Mouse (Mus musculus): ENCODE measurements around the gene Gm20388. TPM values are rescaled to one million over a fixed set of nuclear protein-coding genes. Genes with fewer than 3 reads are reported as not detected.
"Not testable (repeated sequence)": the region's sequence is repeated elsewhere in the genome, so short reads cannot be mapped to it uniquely, and the experiment has no call there.

The Gm20388 gene
- polyA plus RNA-seq, 1 experiment from 2014 or later = 47.1 TPM

DNA sequence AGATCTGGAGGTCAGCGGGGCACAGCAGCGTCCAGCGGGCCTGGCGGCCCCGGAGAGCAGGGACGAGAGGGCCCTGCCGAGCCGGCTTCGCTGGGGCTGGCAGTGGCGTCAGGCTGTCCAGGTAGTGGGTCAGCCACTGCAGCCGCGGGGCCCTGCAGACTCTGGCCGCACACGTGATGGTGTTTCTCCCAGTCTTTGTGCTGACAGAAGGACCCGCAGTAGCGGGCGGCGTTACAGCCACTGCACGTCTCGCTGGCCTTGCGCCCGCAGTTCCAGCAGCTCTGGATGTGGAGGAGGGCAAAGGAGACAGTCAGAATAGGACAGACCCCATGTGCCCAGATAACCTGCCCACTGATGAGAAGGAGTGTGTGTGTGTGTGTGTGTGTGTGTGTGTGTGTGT lies 2720.1 kb downstream of the Gm20388 start:
- H3K36me3 ChIP-seq (ENCODE audit: inconsistent target) = no peaks in the 10 kb centered on the region
- WGBS (ENCODE audit: missing documents) = 94% methylated on average over 22 of the region's 22 CpGs
- H3K79me2 ChIP-seq (ENCODE audit: inconsistent target) = no peaks in the 10 kb centered on the region
- H3K4me3 ChIP-seq (ENCODE audit: inconsistent target) = no peak overlapping the region
- H3K27ac ChIP-seq = no peak overlapping the region

DNA sequence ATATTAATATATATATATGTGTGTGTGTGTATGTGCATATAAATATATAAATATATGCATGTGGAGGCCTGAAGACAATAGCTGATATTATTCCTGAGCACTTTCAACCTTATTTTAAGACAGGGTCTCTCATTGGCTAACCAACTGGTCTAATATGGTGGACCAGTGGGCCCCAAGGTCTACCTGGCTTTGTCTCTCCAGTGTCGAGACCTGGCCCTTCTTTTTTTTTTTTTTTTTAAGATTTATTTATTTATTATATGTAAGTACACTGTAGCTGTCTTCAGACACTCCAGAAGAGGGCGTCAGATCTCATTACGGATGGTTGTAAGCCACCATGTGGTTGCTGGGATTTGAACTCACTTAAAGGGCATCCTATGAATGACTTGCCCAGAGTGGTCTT lies 2721.5 kb downstream of the Gm20388 start:
- H3K79me2 ChIP-seq (ENCODE audit: inconsistent target); H3K27ac ChIP-seq; H3K4me3 ChIP-seq (ENCODE audit: inconsistent target); H3K36me3 ChIP-seq (ENCODE audit: inconsistent target): not testable (repeated sequence)
- WGBS (ENCODE audit: missing documents) = 97% methylated on average over 3 of the region's 3 CpGs

DNA sequence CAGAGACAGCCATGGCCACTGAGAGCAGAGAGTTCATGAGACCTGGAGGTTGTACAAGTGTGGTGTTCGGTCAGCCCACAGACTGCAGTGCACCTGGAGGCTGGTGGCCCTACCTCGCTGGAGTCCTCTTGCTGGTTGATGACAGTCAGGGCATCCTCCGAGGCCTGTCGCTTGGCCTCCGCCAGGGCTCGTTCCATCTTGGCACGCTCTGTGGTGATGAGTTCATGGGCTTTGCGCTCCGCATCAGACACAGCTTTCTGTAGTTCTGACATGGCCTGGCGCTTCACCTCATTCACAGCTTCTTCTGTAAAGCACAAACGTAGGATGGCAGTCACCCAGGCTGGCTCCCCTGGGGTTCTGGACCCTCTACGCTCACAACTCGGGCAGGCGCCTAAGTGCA lies 2722.6 kb downstream of the Gm20388 start:
- Histone ChIP-seq H3K4me3 (ENCODE audit: inconsistent target) (no peak overlapping the region), H3K36me3 (ENCODE audit: inconsistent target) (no peaks in the 10 kb centered on the region), H3K79me2 (ENCODE audit: inconsistent target) (no peaks in the 10 kb centered on the region), H3K27ac (no peak overlapping the region)
- WGBS (ENCODE audit: missing documents) = 94% methylated on average over 14 of the region's 14 CpGs

DNA sequence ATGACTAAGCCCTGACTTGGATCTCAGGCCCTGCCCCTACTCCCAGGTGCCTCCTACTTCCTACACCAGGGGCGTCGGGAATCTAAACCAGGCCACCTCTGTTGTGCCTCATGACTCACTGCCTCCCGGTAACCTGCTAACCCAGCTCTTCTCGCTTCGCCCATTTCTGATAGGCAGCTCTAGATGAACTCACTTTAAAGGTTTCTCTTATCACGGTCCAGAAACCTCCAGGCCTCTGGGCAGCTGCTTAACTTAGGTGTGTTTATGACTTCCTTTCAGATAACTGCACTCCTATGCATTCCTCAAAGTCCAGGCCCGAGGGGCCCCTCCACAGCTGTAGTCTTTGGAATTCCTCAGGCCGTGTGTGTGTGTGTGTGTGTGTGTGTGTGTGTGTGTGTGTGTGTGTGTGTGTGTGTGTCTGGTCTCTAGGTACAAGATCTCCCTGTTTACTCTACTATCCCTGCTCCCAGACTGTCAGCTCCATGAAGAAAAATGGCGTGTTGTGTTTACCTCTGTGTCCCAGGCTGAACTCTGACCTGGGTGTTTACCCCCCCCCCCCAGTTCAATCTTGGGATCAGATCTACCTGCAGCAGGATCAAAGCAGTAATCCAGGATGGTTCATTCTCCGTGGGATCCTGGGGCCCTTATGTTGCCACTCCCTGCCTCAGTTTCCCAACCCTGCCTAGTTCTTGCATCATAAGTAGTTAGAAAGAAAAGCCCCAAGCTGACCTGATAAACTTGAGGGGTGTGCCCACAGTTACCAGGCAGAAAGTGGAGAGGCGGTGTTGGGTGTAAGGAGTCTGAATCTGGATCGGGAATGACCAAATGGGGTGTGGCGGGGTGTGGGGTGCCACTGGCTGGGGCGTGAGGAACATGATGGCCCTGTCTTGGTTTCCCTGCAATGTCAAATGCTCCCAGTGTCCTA lies 2725.5 kb downstream of the Gm20388 start:
- Histone ChIP-seq H3K27ac (no peak overlapping the region), H3K4me3 (ENCODE audit: inconsistent target) (no peak overlapping the region), H3K36me3 (ENCODE audit: inconsistent target) (no peaks in the 10 kb centered on the region)

DNA sequence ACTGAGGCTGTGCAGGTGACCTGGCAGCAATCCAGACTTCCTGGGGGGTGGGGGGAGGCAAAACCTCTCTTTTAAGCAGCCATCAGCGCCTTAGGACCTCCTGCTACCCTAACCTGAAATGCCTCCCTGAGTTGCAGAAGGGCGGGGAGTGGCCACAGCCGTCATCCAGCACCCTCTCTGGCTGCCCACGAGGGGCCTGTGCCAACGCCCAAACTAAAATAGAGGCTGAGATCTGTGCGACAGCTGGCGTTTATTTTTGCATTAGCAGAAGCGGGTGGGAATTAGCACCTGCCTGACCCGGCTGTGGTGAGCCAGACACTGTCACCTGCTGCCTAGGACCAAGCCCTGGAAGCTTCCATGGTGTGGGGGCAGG lies 2726.1 kb downstream of the Gm20388 start:
- Histone ChIP-seq H3K79me2 (ENCODE audit: inconsistent target) (no peaks in the 10 kb centered on the region), H3K36me3 (ENCODE audit: inconsistent target) (no peaks in the 10 kb centered on the region)

More for the DNA sequence above, 2725.5 kb downstream of the Gm20388 start:
- H3K79me2 ChIP-seq (ENCODE audit: inconsistent target) = no peaks in the 10 kb centered on the region
- WGBS (ENCODE audit: missing documents) = 92% methylated on average over 12 of the region's 14 CpGs

DNA sequence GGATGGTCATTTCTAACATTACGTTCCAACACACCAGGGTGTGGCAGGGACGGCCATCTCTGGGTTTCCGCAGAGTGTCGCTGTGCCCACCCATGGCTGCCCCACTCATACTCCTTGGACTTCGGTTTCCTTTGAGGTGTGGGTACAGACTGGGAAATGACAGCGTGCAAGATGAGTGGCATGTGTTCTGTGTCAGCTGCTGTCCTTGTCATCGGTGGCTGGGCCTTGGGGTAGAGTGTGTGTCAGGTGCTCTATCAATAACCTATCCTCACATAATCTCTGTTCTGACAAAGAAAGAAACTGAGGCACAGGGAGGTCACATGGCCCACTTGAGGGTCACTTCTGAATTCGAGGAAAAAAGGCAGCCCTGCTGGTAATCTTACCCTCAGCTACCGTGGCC lies 2726.6 kb downstream of the Gm20388 start:
- no peaks in the 10 kb centered on the region for H3K36me3 ChIP-seq (ENCODE audit: inconsistent target)

More for the DNA sequence above, 2726.1 kb downstream of the Gm20388 start:
- H3K27ac ChIP-seq = no peak overlapping the region
- no peak overlapping the region for H3K4me3 ChIP-seq (ENCODE audit: inconsistent target)
- WGBS (ENCODE audit: missing documents) = 79% methylated on average over 9 of the region's 9 CpGs

DNA sequence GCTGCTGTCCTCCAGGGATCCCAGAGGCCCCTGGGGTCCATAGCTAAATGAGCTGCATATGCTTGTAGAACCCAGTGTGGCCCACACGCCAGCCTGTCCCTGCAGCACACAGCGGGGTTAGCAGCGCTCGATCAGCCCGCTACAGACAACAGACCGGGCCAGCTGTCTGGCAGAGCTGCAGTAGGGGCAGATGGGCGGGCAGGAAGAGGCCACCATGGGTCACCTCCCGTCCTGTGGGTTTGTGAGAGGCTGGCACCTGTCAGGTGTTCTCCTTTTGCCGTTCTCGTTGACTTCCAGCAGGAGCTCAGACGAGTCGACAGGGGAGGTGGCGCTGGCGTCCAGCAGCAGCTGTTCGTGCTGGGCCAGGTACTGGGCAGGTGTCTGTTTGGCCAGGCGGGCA lies 2728.0 kb downstream of the Gm20388 start:
- Histone ChIP-seq H3K4me3 (ENCODE audit: inconsistent target) (no peak overlapping the region), H3K79me2 (ENCODE audit: inconsistent target) (no peaks in the 10 kb centered on the region), H3K36me3 (ENCODE audit: inconsistent target) (no peaks in the 10 kb centered on the region), H3K27ac (no peak overlapping the region)
- 86% methylated on average over 16 of the region's 16 CpGs for WGBS (ENCODE audit: missing documents)

More for the DNA sequence above, 2726.6 kb downstream of the Gm20388 start:
- Histone ChIP-seq H3K79me2 (ENCODE audit: inconsistent target) (no peaks in the 10 kb centered on the region), H3K4me3 (ENCODE audit: inconsistent target) (no peak overlapping the region), H3K27ac (no peak overlapping the region)
- WGBS (ENCODE audit: missing documents) = 93% methylated on average over 9 of the region's 9 CpGs

DNA sequence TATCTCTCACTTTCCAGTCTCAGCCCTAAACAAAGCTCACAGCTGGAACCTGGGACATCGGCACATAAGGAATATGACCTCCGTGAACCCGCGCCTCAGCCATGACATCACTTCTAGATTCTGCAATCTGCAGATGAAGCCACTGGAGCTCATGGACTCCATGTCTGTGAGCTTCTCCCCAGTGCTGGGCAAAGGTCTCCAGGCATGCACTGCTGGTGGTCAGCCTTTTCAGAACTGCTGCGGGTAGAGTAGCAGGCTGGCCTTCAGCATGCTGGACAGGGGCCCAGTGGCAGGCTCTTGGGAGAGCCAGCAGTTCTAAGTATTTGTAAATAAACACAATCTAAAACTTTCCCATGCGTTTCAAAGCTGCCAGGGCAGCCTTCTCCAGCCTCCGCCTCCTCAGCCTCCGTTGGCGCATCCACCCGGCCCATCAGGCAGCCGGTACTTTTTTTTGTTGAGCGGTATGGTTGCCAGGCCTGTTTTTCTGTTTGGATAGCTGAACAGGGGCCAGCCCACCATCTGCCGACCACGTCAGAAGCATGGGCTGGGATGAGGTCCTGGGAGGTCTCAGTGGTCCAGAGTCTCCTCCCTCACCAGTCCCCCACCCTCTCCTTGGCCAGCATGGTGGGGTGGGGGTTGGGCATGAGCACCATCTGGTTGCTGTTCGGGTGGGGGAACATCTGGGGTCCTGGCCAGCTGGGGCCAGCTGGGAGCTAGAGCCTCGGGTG lies 2729.0 kb downstream of the Gm20388 start:
- no peak overlapping the region for H3K4me3 ChIP-seq (ENCODE audit: inconsistent target)
- H3K36me3 ChIP-seq (ENCODE audit: inconsistent target) = no peaks in the 10 kb centered on the region
- 95% methylated on average over 14 of the region's 16 CpGs for WGBS (ENCODE audit: missing documents)
- H3K79me2 ChIP-seq (ENCODE audit: inconsistent target) = no peaks in the 10 kb centered on the region
- H3K27ac ChIP-seq = no peak overlapping the region

DNA sequence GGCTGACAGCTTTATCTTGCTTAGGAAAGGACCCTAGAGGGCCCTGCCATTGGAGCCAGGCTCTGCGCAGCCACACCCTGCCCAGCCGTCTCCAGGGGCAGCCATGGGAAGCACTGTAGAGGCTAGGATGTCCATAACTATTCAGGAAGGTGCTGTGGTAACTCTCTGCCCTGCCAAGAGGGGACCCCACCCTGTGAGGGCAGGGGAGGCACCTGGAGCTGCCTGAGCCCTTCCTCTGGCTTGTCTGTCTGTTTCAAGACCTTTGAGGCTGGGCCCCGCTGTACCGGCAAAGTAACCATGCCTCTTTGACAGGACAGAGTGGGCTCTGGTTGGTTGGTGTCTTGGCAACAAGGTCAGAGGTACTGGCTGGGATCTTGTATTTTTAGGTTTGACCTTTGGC lies 2730.2 kb downstream of the Gm20388 start:
- Histone ChIP-seq H3K27ac (no peak overlapping the region), H3K36me3 (ENCODE audit: inconsistent target) (no peaks in the 10 kb centered on the region), H3K79me2 (ENCODE audit: inconsistent target) (no peaks in the 10 kb centered on the region), H3K4me3 (ENCODE audit: inconsistent target) (no peak overlapping the region)
- WGBS (ENCODE audit: missing documents) = 88% methylated on average over 4 of the region's 4 CpGs

DNA sequence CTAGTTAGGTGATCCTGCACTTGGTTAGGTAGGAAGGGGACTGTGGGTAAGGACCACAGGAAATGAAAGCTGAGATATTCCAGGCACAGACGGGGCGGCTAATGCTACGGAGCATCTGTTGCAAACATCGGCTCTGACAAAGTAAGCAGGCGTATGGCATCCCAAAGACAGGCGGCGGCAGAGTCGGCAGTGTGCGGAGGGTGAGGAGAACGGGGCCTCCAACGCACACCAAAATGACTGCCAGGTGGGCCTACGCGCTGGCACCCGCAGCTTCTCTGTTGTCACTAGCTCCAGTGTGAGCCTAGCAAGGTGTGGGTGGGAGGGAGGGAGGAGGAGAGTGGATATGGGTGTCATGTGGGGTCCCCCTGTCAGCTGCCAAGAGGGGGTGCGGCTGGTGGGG lies 2730.8 kb downstream of the Gm20388 start:
- no peak overlapping the region for H3K4me3 ChIP-seq (ENCODE audit: inconsistent target)
- H3K79me2 ChIP-seq (ENCODE audit: inconsistent target) = no peaks in the 10 kb centered on the region
- H3K27ac ChIP-seq = no peak overlapping the region
- H3K36me3 ChIP-seq (ENCODE audit: inconsistent target) = no peaks in the 10 kb centered on the region
- WGBS (ENCODE audit: missing documents) = 95% methylated on average over 14 of the region's 15 CpGs

DNA sequence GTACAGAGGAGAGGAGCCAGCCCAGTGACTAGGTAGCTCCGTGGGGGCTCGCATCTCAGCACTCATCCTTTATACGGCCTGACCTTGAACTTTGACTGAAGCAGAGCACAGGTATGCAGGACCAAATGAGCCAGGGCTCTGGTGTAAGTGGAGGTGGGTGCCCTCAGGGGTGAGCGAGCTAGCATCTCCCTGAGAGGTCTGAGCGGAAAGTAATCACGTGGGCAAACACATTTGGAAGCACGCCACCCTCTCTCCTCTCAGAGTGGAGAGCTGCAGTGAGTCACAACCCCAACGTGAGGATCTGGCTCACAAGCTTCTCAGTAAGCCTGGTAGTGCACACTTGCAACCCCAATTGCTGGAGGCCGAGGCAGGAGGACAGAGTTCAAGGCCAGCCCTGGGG lies 2731.4 kb downstream of the Gm20388 start:
- WGBS (ENCODE audit: missing documents) = 88% methylated on average over 9 of the region's 9 CpGs
- Histone ChIP-seq H3K4me3 (ENCODE audit: inconsistent target) (no peak overlapping the region), H3K27ac (no peak overlapping the region), H3K79me2 (ENCODE audit: inconsistent target) (no peaks in the 10 kb centered on the region), H3K36me3 (ENCODE audit: inconsistent target) (no peaks in the 10 kb centered on the region)

DNA sequence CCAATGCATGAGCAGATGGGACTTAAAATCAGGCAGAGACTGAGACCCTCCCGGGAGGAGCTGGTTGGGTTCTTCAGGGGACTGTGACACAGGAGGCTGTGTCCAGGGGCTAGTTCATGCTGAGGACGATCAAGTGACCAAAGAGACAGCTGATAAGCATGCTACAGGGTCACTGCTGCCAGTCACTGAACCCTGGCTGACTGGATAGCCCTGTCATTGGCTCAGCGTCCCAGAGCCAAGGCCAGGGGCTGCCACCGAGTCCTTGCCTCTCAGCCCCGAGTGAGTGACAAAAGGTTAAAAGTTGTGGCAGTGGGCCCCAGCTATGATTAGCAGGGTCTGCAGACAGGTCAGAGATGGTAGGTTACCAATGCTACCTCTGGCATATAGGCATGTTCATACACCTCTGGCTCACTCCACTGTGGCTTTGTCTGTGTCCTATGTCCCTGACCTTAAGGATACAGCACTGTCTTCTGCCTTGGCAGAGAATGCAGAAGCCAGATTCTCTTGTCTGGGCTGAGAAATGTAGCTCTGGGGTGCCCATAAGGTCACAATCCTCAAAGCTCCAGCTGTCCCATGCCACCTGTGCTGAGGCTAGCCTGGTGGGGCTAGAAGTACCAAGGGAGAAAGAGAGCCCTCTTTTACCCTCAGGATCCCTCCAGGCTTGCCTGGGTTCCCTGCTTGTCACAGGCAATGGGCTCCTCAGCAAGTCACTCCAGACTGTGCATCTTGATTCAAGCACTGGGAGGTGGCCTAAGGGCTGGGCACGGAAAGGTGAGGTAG lies 2733.7 kb downstream of the Gm20388 start:
- 93% methylated on average over 6 of the region's 6 CpGs for WGBS (ENCODE audit: missing documents)
- Histone ChIP-seq H3K4me3 (ENCODE audit: inconsistent target) (no peak overlapping the region), H3K36me3 (ENCODE audit: inconsistent target) (no peaks in the 10 kb centered on the region), H3K79me2 (ENCODE audit: inconsistent target) (no peaks in the 10 kb centered on the region), H3K27ac (no peak overlapping the region)

DNA sequence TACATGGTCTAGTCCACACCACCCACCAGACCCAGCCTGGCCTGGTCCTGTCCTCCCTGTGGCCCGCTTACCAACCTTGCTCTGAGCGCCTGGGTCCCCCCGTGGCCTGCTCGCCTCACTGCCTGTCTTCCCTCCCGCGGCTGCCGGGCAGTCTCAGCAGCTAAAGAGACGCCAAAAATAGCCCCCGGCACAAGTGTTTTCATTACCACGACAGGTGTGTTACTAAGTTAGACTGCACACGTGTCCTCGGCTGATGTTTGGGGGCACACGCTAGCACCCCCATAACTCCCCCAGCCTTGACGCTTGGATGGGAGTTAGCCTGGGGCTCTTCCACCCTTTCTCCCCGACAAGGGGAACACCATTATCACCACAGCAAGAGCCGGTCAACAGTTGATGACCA lies 2735.7 kb downstream of the Gm20388 start:
- Histone ChIP-seq H3K4me3 (ENCODE audit: inconsistent target) (no peak overlapping the region), H3K36me3 (ENCODE audit: inconsistent target) (no peaks in the 10 kb centered on the region), H3K27ac (no peak overlapping the region), H3K79me2 (ENCODE audit: inconsistent target) (no peaks in the 10 kb centered on the region)
- WGBS (ENCODE audit: missing documents) = 88% methylated on average over 16 of the region's 16 CpGs

DNA sequence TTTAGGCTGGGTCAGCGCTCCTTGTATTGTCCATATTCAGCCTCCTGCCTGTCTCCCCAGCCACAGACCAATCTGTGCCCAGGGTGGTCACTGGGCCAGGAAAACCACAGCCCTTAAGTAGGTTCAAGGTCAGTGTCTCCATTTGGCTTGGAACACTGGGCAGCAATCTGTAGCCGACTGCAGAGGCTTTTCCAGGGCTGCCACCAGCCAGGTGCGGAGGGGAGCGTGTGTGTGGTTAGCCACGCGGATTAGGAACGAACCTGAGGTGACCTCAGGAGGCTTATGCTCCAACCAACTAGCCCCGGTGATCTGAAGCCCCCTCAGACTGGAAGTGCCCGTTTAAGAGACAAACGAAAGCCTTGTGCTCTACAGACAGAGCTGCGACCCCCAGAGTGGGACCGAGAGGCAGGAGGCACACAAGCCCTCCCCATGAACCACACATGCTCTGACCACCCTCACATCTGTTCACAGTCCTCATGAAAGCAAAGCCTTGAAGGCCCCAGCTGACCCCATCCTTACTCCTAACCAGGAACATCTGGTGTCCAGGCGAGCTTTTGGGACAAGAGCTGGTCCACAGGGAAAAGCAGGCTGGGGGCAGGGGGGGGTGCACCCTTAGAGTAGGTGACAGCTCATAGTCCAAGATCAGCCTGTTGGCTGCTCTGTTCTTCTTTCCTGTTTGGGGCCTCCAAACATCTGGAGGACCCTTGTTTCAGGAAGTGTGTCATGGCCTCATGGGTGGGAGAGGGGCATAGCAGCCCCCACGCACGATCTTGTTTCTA lies 2737.7 kb downstream of the Gm20388 start:
- H3K27ac ChIP-seq = no peak overlapping the region
- H3K4me3 ChIP-seq (ENCODE audit: inconsistent target) = no peak overlapping the region
- no peaks in the 10 kb centered on the region for H3K79me2 ChIP-seq (ENCODE audit: inconsistent target)
- no peaks in the 10 kb centered on the region for H3K36me3 ChIP-seq (ENCODE audit: inconsistent target)
- 91% methylated on average over 15 of the region's 15 CpGs for WGBS (ENCODE audit: missing documents)

All from macrophage (primary cell).